Mouse (Mus musculus): ENCODE data around the gene Cenpm. TPM values are rescaled to one million over a fixed set of nuclear protein-coding genes. Genes with fewer than 3 reads are reported as not detected.

Cenpm gene
- total and polyA plus RNA-seq, 2 experiments from 2014 or later = 10.2 to 17.9 TPM

GRCm38 (mm10) chr15:82185062-82185783 is 59.3 kb downstream of the Cenpm start:
- no peak for TF ChIP-seq CTCF (IDR thresholded peaks at IDR 0.05)
- Histone ChIP-seq H3K9ac (replicated peaks; ENCODE audit: low read length, poor library complexity, severe bottlenecking) (no peak overlapping the region), H3K4me1 (ENCODE audit: insufficient read depth, low read length) (no peaks in the 10 kb centered on the region), H3K9me3 (ENCODE audit: low read length) (no peaks in the 10 kb centered on the region), H3K36me3 (ENCODE audit: insufficient read depth, low read length) (peaks cover 77% of the 10 kb centered on the region), H3K27ac (ENCODE audit: low read depth, low read length) (no peak overlapping the region), H3K27me3 (ENCODE audit: insufficient read depth, low read length) (no peaks in the 10 kb centered on the region), H3K4me2 (ENCODE audit: low read depth, low read length, poor library complexity, severe bottlenecking) (no peak overlapping the region), H3K4me3 (ENCODE audit: low read depth, low read length) (no peak overlapping the region)
- no peak for ATAC-seq (ENCODE audit: low FRiP score)
- no peak for DNase-seq (ENCODE audit: low spot score)
- WGBS = 91% methylated on average over 14 of the region's 14 CpGs

GRCm38 (mm10) chr15:82184656-82185055 is 59.9 kb downstream of the Cenpm start:
- no peaks in the 10 kb centered on the region for H3K4me1 ChIP-seq (ENCODE audit: insufficient read depth, low read length)
- H3K36me3 ChIP-seq (ENCODE audit: insufficient read depth, low read length) = peaks cover 82% of the 10 kb centered on the region
- DNase-seq (ENCODE audit: low spot score) (no peak), ATAC-seq (ENCODE audit: low FRiP score) (no peak)
- H3K4me3 ChIP-seq (ENCODE audit: low read depth, low read length) = no peak overlapping the region
- 91% methylated on average over 10 of the region's 10 CpGs for WGBS
- H3K27ac ChIP-seq (ENCODE audit: low read depth, low read length) = no peak overlapping the region
- H3K27me3 ChIP-seq (ENCODE audit: insufficient read depth, low read length) = no peaks in the 10 kb centered on the region
- no peak overlapping the region for H3K9ac ChIP-seq (replicated peaks; ENCODE audit: low read length, poor library complexity, severe bottlenecking)
- no peak overlapping the region for H3K4me2 ChIP-seq (ENCODE audit: low read depth, low read length, poor library complexity, severe bottlenecking)
- TF ChIP-seq CTCF (IDR thresholded peaks at IDR 0.05) = no peak
- no peaks in the 10 kb centered on the region for H3K9me3 ChIP-seq (ENCODE audit: low read length)

- 83% methylated on average over 7 of the region's 7 CpGs for WGBS
- no peak overlapping the region for H3K4me2 ChIP-seq (ENCODE audit: low read depth, low read length, poor library complexity, severe bottlenecking)
- no peaks in the 10 kb centered on the region for H3K4me1 ChIP-seq (ENCODE audit: insufficient read depth, low read length)
- no peaks in the 10 kb centered on the region for H3K27me3 ChIP-seq (ENCODE audit: insufficient read depth, low read length)
- TF ChIP-seq CTCF (IDR thresholded peaks at IDR 0.05) = no peak
- no peak overlapping the region for H3K27ac ChIP-seq (ENCODE audit: low read depth, low read length)
- ATAC-seq (ENCODE audit: low FRiP score) (no peak), DNase-seq (ENCODE audit: low spot score) (no peak)
- no peak overlapping the region for H3K4me3 ChIP-seq (ENCODE audit: low read depth, low read length)
- peaks cover 86% of the 10 kb centered on the region for H3K36me3 ChIP-seq (ENCODE audit: insufficient read depth, low read length)
- no peaks in the 10 kb centered on the region for H3K9me3 ChIP-seq (ENCODE audit: low read length)
- no peak overlapping the region for H3K9ac ChIP-seq (replicated peaks; ENCODE audit: low read length, poor library complexity, severe bottlenecking)
Measured at GRCm38 (mm10) chr15:82184183-82184582, 60.4 kb downstream of the Cenpm start.

MicroRNAs within 50 kb of the gene (microRNA counts, 519-probe panel; counts per million panel counts)
- 3,343 counts per million, percentile 73 among the panel's probes with 10 or more counts for microRNA mmu-miR-33

Small RNA genes lying within 50 kb of the gene (microRNA-seq; reads per million reads assigned to microRNA genes)
- gene Mir33 (ENCODE audit: borderline number of aligned reads) = 161 reads per million, percentile 51 among the genes with 10 or more reads in this experiment

Other genes with a start within 250 kb of the Cenpm start
- 26.9 and 31.2 TPM in 2 replicates for gene Desi1, start 210.9 kb downstream of the Cenpm start, total RNA-seq (2014; rRNA removed)
- 43.9 and 45.7 TPM in 2 replicates for gene Desi1, start 210.9 kb downstream of the Cenpm start, polyA plus RNA-seq (2015; fragmentation: Nextera tagmentation; extraction: Ambion mirVana)
- gene Snu13, start 197.2 kb downstream of the Cenpm start, total RNA-seq (2014; rRNA removed) = 174 and 179 TPM in 2 replicates
- 242 and 274 TPM in 2 replicates for gene Snu13, start 197.2 kb downstream of the Cenpm start, polyA plus RNA-seq (2015; fragmentation: Nextera tagmentation; extraction: Ambion mirVana)
- gene 4930407I10Rik, start 185.6 kb downstream of the Cenpm start, total RNA-seq (2014; rRNA removed) = 0.05 TPM in 1 of 2 replicates, not detected in the other
- not detected in 2 replicates for gene 4930407I10Rik, start 185.6 kb downstream of the Cenpm start, polyA plus RNA-seq (2015; fragmentation: Nextera tagmentation; extraction: Ambion mirVana)
- not detected in 2 replicates for gene Mei1, start 174.8 kb downstream of the Cenpm start, total RNA-seq (2014; rRNA removed)
- gene Mei1, start 174.8 kb downstream of the Cenpm start, polyA plus RNA-seq (2015; fragmentation: Nextera tagmentation; extraction: Ambion mirVana) = 0.12 and 0.16 TPM in 2 replicates
- 8.4 and 8.7 TPM in 2 replicates for gene Ccdc134, start 116.8 kb downstream of the Cenpm start, total RNA-seq (2014; rRNA removed)
- gene Ccdc134, start 116.8 kb downstream of the Cenpm start, polyA plus RNA-seq (2015; fragmentation: Nextera tagmentation; extraction: Ambion mirVana) = 6.9 and 7.7 TPM in 2 replicates
- 204 and 245 TPM in 2 replicates for gene Srebf2, start 97.6 kb downstream of the Cenpm start, total RNA-seq (2014; rRNA removed)
- gene Srebf2, start 97.6 kb downstream of the Cenpm start, polyA plus RNA-seq (2015; fragmentation: Nextera tagmentation; extraction: Ambion mirVana) = 141 and 150 TPM in 2 replicates
- 6.5 and 7.6 TPM in 2 replicates for gene Shisa8, start 31.9 kb downstream of the Cenpm start, total RNA-seq (2014; rRNA removed)
- gene Shisa8, start 31.9 kb downstream of the Cenpm start, polyA plus RNA-seq (2015; fragmentation: Nextera tagmentation; extraction: Ambion mirVana) = 1.6 and 2.2 TPM in 2 replicates
- 0.94 and 2.1 TPM in 2 replicates for gene Tnfrsf13c, start 20.4 kb downstream of the Cenpm start, total RNA-seq (2014; rRNA removed)
- 0.18 and 0.27 TPM in 2 replicates for gene Tnfrsf13c, start 20.4 kb downstream of the Cenpm start, polyA plus RNA-seq (2015; fragmentation: Nextera tagmentation; extraction: Ambion mirVana)
- gene 1500009C09Rik, start 7.6 kb upstream of the Cenpm start, total RNA-seq (2014; rRNA removed) = 139 and 156 TPM in 2 replicates
- 15.4 and 17.9 TPM in 2 replicates for gene 1500009C09Rik, start 7.6 kb upstream of the Cenpm start, polyA plus RNA-seq (2015; fragmentation: Nextera tagmentation; extraction: Ambion mirVana)
- gene Sept3, start 30.1 kb upstream of the Cenpm start, total RNA-seq (2014; rRNA removed) = 480 and 506 TPM in 2 replicates
- 369 and 404 TPM in 2 replicates for gene Sept3, start 30.1 kb upstream of the Cenpm start, polyA plus RNA-seq (2015; fragmentation: Nextera tagmentation; extraction: Ambion mirVana)
- gene Wbp2nl, start 54.2 kb upstream of the Cenpm start, total RNA-seq (2014; rRNA removed) = 0.60 and 0.99 TPM in 2 replicates
- 0.11 and 0.23 TPM in 2 replicates for gene Wbp2nl, start 54.2 kb upstream of the Cenpm start, polyA plus RNA-seq (2015; fragmentation: Nextera tagmentation; extraction: Ambion mirVana)
- 36.6 and 38.0 TPM in 2 replicates for gene Naga, start 94.2 kb upstream of the Cenpm start, total RNA-seq (2014; rRNA removed)
- 25.0 and 30.8 TPM in 2 replicates for gene Naga, start 94.2 kb upstream of the Cenpm start, polyA plus RNA-seq (2015; fragmentation: Nextera tagmentation; extraction: Ambion mirVana)
- 0.28 and 1.5 TPM in 2 replicates for gene Pheta2, start 94.2 kb upstream of the Cenpm start, total RNA-seq (2014; rRNA removed)
- gene Pheta2, start 94.2 kb upstream of the Cenpm start, polyA plus RNA-seq (2015; fragmentation: Nextera tagmentation; extraction: Ambion mirVana) = 0.82 and 0.88 TPM in 2 replicates
- 186 and 226 TPM in 2 replicates for gene Smdt1, start 94.2 kb upstream of the Cenpm start, total RNA-seq (2014; rRNA removed)
- gene Smdt1, start 94.2 kb upstream of the Cenpm start, polyA plus RNA-seq (2015; fragmentation: Nextera tagmentation; extraction: Ambion mirVana) = 352 and 383 TPM in 2 replicates
- 241 and 287 TPM in 2 replicates for gene Ndufa6, start 109.6 kb upstream of the Cenpm start, total RNA-seq (2014; rRNA removed)
- gene Ndufa6, start 109.6 kb upstream of the Cenpm start, polyA plus RNA-seq (2015; fragmentation: Nextera tagmentation; extraction: Ambion mirVana) = 481 and 482 TPM in 2 replicates
- gene Cyp2d22, start 135.5 kb upstream of the Cenpm start, total RNA-seq (2014; rRNA removed) = 1.6 and 2.4 TPM in 2 replicates
- 1.7 and 2.2 TPM in 2 replicates for gene Cyp2d22, start 135.5 kb upstream of the Cenpm start, polyA plus RNA-seq (2015; fragmentation: Nextera tagmentation; extraction: Ambion mirVana)
- not detected in 2 replicates for gene Cyp2d11, start 149.3 kb upstream of the Cenpm start, total RNA-seq (2014; rRNA removed)
- gene Cyp2d11, start 149.3 kb upstream of the Cenpm start, polyA plus RNA-seq (2015; fragmentation: Nextera tagmentation; extraction: Ambion mirVana) = not detected in 2 replicates
- not detected in 2 replicates for gene Cyp2d10, start 162.4 kb upstream of the Cenpm start, total RNA-seq (2014; rRNA removed)
- not detected in 2 replicates for gene Cyp2d10, start 162.4 kb upstream of the Cenpm start, polyA plus RNA-seq (2015; fragmentation: Nextera tagmentation; extraction: Ambion mirVana)
- gene Cyp2d9, start 188.7 kb upstream of the Cenpm start, total RNA-seq (2014; rRNA removed) = not detected in 2 replicates
- not detected in 2 replicates for gene Cyp2d9, start 188.7 kb upstream of the Cenpm start, polyA plus RNA-seq (2015; fragmentation: Nextera tagmentation; extraction: Ambion mirVana)